Mouse (Mus musculus) urinary bladder, postnatal 10 days (tissue): ENCODE measurements around the gene 4933407L21Rik.
"Not testable (repeated sequence)": the region's sequence is repeated elsewhere in the genome, so short reads cannot be mapped to it uniquely, and the experiment has no call there.

Experiments used
- DNase-seq: peaks from one replicate; pipeline ENCODE4 v3.0.0; 2022; ENCODE audit warnings: low spot score

The 4933407L21Rik gene

DNA sequence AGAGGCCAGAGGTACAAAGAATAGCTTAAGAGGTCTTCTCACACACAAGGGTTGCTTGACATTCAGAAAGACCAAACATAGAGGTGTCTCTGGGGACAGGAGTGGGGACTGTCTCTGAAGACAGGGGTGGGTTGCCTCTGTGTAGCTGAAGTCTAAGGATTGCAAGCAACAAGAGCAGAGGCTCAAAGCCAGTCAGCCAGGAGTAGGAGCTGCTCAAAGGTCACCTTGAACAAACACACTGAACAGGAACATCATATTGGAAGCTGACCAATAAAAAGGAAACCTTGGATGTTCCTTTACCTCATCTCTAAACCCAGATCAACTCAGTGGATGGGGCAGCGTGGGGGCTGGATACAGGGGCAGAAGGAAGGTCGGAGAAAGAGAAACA lies 31.6 kb downstream of the 4933407L21Rik start:
- no peak for DNase-seq

DNA sequence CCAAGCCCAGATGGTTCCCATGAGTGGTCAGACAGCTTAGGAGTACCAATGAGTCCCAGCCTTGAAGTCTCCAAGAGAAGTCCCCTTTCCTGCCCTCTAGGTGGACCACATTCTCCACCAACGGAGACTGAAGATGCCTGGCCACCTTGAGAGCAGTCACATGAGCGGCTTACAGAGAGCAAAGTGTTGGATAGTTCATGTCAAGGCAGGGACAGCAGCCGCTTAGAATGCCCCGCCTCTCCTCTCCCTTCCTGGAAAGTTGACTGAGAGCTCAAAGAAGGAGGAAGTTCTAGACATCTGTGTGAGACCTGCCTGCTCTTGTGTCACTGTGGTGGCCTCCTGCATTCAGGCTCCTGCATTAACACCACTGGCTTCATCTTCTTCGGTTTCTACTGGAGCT lies 32.6 kb downstream of the 4933407L21Rik start, which contains the start of gene Gpr55:
Gene Gpr55, minus strand, starts transcription at position 135 of the 400 bp plus-strand sequence.
- no peak for DNase-seq

DNA sequence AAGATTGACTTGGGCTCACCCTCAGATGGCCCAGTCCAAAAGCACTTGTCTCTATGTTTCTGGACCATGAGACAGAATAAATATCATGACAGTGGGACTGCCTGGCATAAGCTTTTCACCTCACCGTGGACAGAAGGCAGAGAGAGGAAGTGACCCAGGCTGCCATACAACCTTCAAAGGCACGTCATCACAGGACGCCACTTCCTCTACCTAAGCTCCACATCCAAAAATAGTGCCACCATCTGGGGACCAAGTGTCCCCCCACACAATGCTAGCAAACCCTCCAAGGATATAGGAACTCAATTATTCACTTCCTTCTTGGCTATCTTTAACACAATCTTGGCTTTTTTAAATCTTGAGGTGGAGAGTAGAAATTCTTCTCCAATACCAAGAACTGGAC lies 33.8 kb downstream of the 4933407L21Rik start:
- DNase-seq: no peak

DNA sequence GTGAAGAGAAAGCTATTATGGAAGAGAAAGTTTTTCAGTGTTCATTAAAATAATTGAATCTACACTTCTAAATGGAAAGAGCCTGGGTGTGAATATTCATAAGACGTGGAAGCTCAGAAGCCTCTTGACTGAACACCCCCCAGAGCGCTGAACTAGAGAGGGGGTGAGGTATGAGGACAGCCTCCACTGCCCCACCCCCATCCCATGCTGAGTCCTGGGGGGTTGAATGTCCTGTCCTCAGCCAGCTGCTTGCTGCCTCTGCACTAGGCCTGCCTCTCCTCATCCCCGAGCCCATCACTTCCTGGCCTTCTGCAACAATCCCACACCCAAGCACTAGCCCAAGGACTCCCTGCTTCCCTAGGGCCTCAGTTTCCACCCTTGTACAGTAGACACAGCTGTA lies 37.6 kb downstream of the 4933407L21Rik start:
- no peak for DNase-seq

DNA sequence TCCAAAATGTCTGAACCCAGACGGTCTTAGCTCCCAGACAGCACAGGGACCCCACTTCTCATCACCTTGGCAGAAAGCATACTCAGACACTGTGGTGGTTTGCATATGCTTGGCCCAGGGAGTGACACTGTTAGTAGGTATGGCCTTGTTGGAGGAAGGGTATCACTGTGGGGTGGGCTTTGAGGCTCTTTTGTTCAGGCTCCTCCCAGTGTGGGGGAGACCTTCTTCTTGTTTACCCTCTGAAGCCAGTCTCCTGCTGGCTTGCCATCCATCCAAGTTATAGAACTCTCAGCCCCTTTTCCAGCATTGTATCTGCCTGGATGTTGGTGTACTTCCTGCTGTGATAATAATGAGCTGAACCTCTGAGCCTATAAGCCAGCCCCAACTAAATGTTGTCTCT lies 40.8 kb downstream of the 4933407L21Rik start:
- DNase-seq: no peak

DNA sequence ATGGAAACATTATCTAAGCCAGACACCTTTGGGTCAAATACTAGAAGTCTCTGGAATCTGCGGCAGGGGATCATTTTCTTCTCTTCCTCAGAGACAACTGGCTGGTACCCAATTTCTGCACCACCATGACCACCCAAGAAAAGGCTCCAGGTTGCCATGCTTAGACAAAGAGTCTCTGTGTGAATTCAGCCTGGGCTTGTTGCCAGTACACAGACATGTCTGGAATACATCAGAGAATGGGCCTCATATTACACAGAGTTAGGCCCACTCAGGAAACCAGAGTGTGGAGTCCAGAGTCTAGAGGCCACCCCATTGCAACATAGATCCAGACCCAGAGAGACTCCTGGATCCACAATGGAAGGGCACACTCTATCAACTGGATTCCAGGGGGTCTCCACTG lies 41.2 kb downstream of the 4933407L21Rik start:
- DNase-seq: no peak

DNA sequence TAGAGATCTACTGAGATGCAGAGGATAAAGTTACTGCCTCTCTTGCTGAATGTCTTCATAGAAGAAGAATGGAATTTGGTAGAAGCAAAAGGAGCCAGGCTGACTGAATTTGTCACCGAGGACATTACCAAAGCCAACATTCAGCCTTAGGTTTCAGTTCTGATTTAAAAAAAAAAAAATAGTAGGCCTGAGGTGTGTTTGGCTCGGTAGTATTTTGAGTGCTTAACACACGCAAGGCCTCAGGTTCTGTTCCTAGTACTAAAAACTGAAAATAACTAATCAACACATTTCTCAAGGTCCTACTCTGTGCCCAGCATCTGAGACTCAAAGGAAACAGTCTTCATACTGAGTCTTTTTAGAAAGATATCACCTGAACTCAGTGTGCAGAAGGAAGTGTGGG lies 42.8 kb downstream of the 4933407L21Rik start:
- DNase-seq: no peak

DNA sequence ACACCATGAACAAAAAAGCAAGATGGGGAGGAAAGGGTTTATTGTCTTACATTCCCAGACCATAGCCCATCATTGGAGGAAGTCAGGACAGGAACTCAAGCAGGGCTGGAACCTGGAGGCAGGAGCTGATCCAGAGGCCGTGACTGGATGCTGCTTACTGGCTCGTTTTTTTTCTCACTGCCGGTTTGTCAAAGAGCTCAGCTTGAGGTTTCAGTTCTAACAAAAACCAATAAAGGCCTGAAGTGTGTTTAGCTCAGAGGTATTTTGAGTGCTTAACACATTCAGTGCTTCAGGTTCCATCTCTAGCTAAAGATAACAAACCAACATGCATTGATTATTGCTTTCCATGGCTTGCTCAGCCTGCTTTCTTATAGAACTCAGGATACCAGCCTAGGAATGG lies 44.1 kb downstream of the 4933407L21Rik start:
- DNase-seq: no peak

DNA sequence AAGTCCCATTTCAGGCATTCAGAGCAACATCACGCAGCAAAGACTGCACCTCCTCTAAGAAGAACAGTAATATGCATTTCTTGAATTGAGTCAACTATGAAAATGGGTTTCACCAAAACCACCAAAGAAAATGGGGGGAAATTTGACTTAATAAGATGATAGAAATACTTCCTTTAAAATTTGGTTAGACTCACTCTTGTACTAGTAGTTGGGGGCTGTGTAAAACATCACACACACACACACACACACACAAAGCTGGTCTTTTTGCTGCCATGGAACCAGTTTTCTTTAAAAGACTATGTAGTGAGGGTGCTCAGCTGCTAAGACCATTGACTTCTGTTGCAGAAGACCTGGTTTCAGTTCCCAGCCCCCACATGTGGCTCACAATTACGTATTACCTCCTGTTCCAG lies 45.2 kb downstream of the 4933407L21Rik start:
- DNase-seq: no peak

DNA sequence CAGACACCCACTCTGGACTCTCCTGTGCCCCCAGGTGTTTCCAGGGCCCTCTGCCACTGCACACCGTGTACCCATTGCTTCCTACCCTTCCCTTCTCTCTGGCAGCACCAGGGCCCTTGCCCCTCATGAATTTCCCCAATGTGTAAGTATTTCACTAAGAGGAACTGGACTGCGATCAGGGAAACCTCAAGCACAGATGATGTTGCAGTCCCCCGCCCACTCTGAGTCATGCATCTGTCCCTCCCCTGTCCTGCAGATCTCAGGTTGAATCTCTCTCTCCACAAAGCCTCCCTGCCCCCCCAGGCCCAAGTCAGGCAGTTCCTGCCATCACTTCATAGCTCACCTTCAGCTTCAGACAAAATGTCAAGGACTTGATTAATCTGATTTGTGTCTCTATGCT lies 49.4 kb downstream of the 4933407L21Rik start:
- no peak for DNase-seq

DNA sequence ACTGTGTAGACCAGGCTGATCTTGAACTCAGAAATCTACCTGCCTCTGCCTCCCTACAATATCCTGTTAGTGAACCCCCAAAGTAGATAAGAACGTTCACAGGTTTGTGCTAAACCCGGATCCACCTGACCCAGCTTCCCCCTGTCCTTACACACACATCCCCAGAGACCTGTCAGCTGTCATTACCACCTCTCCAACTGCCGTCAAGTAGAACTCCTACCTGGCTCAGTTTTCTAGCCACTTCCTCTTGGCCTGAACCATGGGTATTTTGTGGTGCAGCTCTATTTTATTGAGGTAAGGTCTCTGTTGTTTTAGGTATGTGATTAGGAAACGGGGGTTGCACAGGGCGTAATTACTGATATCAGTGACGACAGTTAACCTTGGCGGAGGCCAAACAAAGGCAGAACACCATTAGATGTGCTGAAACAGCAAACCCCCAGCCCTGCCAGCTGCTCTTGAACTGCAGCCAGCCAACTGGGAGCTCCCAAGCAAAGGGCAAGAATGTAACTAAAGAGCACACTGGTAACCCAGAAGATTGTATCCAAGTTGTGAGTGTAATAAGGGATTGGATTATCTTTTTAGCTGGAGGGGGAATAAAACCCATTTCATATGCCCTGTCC lies 53.6 kb downstream of the 4933407L21Rik start:
- no peak for DNase-seq

DNA sequence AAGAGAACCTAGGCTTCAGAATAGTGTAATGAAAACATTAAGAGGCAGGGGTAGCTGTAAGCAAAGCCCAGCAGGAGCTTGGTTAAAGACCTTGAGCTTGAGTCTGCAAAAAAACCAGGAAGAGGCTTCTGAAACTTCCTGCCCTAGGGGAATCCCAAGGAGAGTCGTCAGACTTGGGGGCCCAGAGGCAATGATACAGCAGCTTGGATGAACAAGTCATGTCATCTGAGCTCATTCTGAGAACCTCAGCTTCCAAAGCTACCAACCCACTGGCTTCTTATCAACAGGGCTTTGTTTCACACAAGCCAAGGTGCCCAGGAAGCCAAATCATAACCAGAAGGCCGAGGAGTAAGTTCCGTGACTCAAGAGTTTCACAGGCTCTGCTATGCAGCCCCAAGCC lies 57.5 kb downstream of the 4933407L21Rik start:
- DNase-seq: no peak

DNA sequence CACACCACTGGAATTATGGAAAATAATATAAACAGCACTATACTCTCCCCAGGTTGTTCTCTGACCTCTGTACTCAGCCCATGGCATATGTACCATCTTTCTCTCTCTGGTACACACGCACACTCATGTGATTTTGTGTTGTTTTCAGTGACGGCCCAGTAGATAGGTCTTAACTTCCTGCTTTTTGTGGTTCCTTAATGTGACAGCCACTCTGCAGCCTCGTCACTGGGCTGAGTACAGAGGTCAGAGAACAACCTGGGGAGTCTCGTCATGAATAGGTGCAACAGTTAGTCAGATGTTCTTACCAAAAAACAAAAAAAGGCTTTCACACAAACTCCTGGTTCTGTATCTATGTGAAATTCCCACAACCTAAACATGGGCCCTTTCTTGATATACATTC lies 60.1 kb downstream of the 4933407L21Rik start:
- DNase-seq: no peak

DNA sequence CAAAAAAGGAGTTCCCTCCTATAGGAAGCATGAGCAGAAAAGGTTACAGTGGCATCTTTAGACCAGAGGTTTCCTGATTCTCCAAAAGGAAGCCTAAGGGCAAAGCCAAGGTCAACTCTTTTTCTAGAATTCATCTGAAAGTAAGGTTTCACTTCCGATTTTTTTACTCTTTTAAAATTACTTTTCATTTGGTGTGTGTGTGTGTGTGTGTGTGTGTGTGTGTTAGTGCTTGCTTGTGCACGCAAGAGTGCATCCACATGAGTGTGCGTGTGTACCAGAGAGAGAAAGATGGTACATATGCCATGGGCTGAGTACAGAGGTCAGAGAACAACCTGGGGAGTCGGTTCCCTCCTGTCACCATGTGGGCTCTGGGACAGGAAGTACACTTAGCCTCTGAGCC lies 60.6 kb downstream of the 4933407L21Rik start:
- DNase-seq: not testable (repeated sequence)
